Mouse (Mus musculus) ES-E14 (cell line): ENCODE measurements around the gene Dhx8. TPM values are rescaled to one million over a fixed set of nuclear protein-coding genes. Genes with fewer than 3 reads are reported as not detected.

ENCODE experiments used
- DNase-seq: peaks from one replicate; pipeline ENCODE4 v3.0.0-alpha.2; 2013; ENCODE audit warnings: low read depth, low spot score
- H3K27ac ChIP-seq: 2 replicates; pipeline ENCODE4 v1.5.1; 2012; ENCODE audit warnings: low read depth, mild to moderate bottlenecking, low read length, moderate library complexity, mixed read lengths; ENCODE audit not compliant: poor library complexity, insufficient read depth, severe bottlenecking
- H3K36me3 ChIP-seq: 2 replicates; pipeline ENCODE4 v1.6.1; 2012; ENCODE audit warnings: mild to moderate bottlenecking, low read length, moderate library complexity, mixed read lengths; ENCODE audit not compliant: control insufficient read depth, poor library complexity, insufficient read depth, severe bottlenecking
- H3K4me1 ChIP-seq, 2 experiments: fragments of 150-350 bp in 1 of 2; sonication (generic) in 1 of 2; 2 replicates each; pipeline ENCODE4 v1.6.1; 2012; ENCODE audit warnings: low read length in 2 of 2, mild to moderate bottlenecking in 1 of 2, mixed read lengths in 1 of 2; ENCODE audit not compliant: control insufficient read depth in 2 of 2, insufficient read depth in 2 of 2, poor library complexity in 1 of 2
- H3K4me3 ChIP-seq, 2 experiments: fragments of 150-350 bp in 1 of 2; sonication (generic) in 1 of 2; 2 replicates each; pipeline ENCODE4 v1.5.1; 2012; ENCODE audit warnings: low read length in 2 of 2, low read depth in 1 of 2, mild to moderate bottlenecking in 1 of 2, mixed read lengths in 1 of 2; ENCODE audit not compliant: insufficient read depth in 1 of 2, poor library complexity in 1 of 2, severe bottlenecking in 1 of 2
- H3K9ac ChIP-seq: 2 replicates; pipeline ENCODE4 v1.6.1; 2012; ENCODE audit warnings: low read depth, mild to moderate bottlenecking, low read length, mixed read lengths; ENCODE audit not compliant: poor library complexity, insufficient read depth, severe bottlenecking
- H3K9me3 ChIP-seq: fragments of 150-350 bp; sonication (generic); 2 replicates; pipeline ENCODE4 v1.6.1; 2012; ENCODE audit warnings: low read depth, mild to moderate bottlenecking, low read length; ENCODE audit not compliant: control insufficient read depth, insufficient read depth
- CHD2 ChIP-seq: IDR thresholded peaks from 2 replicates; pipeline ENCODE4 v1.6.1; 2014; ENCODE audit warnings: mild to moderate bottlenecking, low read depth, low read length, inconsistent platforms
- HCFC1 ChIP-seq: IDR thresholded peaks from 2 replicates; pipeline ENCODE4 v1.6.1; 2012; ENCODE audit warnings: low read length, inconsistent platforms, borderline replicate concordance; ENCODE audit not compliant: insufficient read depth
- MAFK ChIP-seq: IDR thresholded peaks from 2 replicates; pipeline ENCODE4 v1.6.1; 2014; ENCODE audit warnings: mild to moderate bottlenecking, low read depth, low read length, inconsistent platforms; ENCODE audit not compliant: insufficient read depth
- ZC3H11A ChIP-seq: IDR thresholded peaks from 2 replicates; pipeline ENCODE4 v1.6.1; 2012; ENCODE audit warnings: low read depth, mild to moderate bottlenecking, inconsistent platforms, low read length, borderline replicate concordance
- ZNF384 ChIP-seq: IDR thresholded peaks from 2 replicates; pipeline ENCODE4 v1.6.1; 2012; ENCODE audit warnings: low read depth, low read length, inconsistent platforms
- in situ Hi-C, 2 experiments: fragments of 600-800 bp; cut with MboI; formaldehyde crosslinking; loops; one replicate each; pipeline ENCODE4 v1.15.1; 2025; ENCODE audit warnings: low sequenced_read_pairs in 2 of 2, inconsistent platforms in 1 of 2; ENCODE audit not compliant: unreplicated experiment in 2 of 2
- total RNA-seq: library from RNA; depleted of rRNA; stranded (reverse); fragments of 300-350 nt; gene quantifications from 2 replicates; pipeline ENCODE4 v1.2.3, GENCODE M21; 2012

The Dhx8 gene
- total RNA-seq, 1 experiment: 51.7 TPM

DNA sequence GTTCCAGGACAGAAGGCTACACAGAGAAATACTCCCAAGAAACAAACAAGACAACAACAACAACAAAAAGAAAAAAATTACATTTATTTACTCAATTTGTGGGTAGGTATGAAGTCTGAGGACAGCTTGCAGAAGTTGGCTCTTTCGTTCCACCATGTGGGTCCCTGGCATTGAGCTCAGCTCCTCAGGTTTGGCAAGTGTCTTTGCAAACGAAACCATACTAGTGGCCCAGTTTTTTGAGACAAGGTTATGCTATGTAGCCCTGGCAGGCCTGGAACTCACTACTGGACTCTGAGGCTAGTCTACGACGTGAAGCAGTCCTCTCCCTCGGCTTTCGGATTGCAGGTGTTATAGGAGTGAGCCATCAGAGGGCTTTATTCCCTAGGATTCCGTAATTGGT, 32.7 kb upstream of the Dhx8 start:
- in situ Hi-C loops: no loop called here
- Histone ChIP-seq H3K4me1 (peaks cover 2 to 14% of the 10 kb centered on the region in 2 experiments; a peak in 1 of 4 replicates), H3K4me3 (no peak overlapping the region), H3K27ac (no peak overlapping the region), H3K9me3 (no peaks in the 10 kb centered on the region), H3K36me3 (no peaks in the 10 kb centered on the region), H3K9ac (no peak overlapping the region)
- DNase-seq: no peak
- no peak for TF ChIP-seq CHD2
- TF ChIP-seq MAFK: no peak
- no peak for TF ChIP-seq ZNF384
- TF ChIP-seq HCFC1: no peak
- TF ChIP-seq ZC3H11A: no peak

DNA sequence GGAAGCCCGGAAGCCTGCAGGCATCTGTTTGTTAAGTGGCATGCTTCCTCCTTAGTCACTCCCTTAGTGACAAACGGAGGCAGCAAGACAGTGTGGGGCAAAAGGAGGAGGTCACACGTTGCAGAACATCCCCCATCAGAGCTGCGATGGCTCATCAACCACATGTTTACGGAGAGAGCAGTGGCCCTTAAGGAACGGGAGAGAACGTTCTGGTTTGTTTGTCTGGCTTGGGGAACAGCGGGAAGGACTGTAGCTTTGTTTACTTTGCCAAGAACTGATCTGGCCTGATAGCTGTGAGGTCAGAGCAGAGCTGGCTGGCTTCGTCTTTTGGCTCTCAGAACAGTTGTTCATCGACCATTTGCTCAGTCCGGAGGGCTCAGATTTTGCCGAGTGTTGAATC, 32.3 kb upstream of the Dhx8 start:
- DNase-seq: no peak
- in situ Hi-C loops: no loop called here
- Histone ChIP-seq H3K4me3 (no peak overlapping the region), H3K4me1 (peaks cover 2 to 11% of the 10 kb centered on the region in 2 experiments; a peak in 1 of 4 replicates), H3K9ac (no peak overlapping the region), H3K27ac (no peak overlapping the region), H3K36me3 (no peaks in the 10 kb centered on the region), H3K9me3 (no peaks in the 10 kb centered on the region)
- TF ChIP-seq HCFC1: no peak
- no peak for TF ChIP-seq CHD2
- no peak for TF ChIP-seq ZC3H11A
- no peak for TF ChIP-seq ZNF384
- no peak for TF ChIP-seq MAFK

DNA sequence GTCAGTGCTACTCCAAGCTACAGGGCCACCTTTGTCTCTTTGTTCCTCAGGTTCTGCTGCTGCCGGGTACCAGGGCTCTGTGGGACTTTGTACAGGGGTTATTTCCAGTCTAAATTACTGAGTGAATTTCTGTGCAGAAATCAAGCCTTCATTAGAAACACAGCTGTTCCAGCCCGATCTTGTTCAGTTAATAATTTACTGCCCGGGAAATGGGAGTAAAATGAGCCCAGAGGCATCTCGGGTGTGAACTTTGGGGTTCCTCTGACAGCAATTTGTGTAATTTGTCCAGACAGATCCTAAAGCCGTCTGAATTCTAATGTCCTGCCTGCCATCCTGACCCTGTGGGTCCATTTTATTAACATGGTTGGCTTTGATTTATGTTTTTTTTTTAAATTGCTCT, 28.6 kb upstream of the Dhx8 start:
- in situ Hi-C loops: no loop called here
- no peak for TF ChIP-seq MAFK
- TF ChIP-seq ZNF384: no peak
- TF ChIP-seq CHD2: no peak
- TF ChIP-seq ZC3H11A: no peak
- TF ChIP-seq HCFC1: no peak
- Histone ChIP-seq H3K27ac (no peak overlapping the region), H3K9me3 (no peaks in the 10 kb centered on the region), H3K4me1 (peaks cover 0 to 19% of the 10 kb centered on the region in 2 experiments; a peak in 2 of 4 replicates), H3K36me3 (no peaks in the 10 kb centered on the region), H3K9ac (no peak overlapping the region), H3K4me3 (no peak overlapping the region)
- DNase-seq: no peak

DNA sequence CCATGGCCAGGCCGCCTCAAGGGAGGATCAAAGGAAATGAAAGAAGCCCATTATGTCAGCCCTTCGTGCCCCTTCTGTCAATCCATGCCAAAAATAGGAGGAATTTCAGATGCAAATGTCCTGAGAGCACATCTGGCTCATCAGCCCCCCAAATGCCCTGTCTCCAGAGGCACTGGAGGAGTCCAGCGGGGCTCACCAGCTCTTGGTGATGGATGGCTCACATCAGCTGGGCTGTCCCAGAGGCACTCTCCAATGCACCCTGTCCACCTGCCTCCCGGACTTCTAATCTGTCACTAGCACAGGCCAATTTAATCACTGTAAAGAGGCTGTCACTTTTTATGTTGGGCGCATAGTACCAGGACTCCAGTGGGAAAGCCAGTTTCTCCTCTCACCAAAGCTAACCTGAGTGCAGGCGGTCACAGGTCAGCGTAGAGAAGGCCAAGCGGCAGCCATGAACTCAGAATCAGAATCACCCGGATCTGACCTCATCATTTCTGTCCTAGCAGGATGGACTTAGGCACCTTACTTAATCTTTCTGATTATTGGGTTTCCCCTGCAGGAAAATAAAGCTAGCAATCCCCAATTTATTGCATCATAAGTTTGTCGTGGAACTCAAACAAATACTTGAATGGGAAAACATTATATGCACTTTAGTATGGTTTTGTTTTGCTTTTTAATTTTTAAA, 25.8 kb upstream of the Dhx8 start:
- H3K27ac ChIP-seq: no peak overlapping the region
- H3K9me3 ChIP-seq: no peaks in the 10 kb centered on the region
- H3K4me1 ChIP-seq: peaks cover 0 to 19% of the 10 kb centered on the region in 2 experiments; a peak in 2 of 4 replicates
- H3K36me3 ChIP-seq: no peaks in the 10 kb centered on the region
- no peak overlapping the region for H3K4me3 ChIP-seq
- in situ Hi-C loops: no loop called here
- no peak for DNase-seq
- no peak overlapping the region for H3K9ac ChIP-seq
- TF ChIP-seq HCFC1 (no peak), ZNF384 (no peak), CHD2 (no peak), ZC3H11A (no peak), MAFK (no peak)

DNA sequence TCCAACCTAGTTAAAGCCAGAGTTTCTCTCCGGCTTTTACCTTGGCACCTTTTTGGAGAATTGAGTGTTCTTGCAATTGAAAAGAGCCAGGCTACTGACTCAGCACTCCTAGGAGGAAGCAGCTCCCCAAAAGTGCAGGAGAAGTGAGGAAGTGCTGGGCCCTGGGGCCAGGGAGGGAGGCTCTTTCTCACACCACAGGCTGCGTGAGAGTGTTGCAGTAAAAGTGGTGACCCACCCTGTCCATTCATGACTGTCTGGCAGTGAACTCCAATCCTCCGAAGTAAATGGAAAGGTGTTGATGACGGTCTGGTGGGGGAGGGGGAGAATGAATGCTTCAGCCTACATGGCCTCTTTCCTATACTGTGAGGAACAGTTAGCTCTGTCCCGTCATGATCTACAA, 24.2 kb upstream of the Dhx8 start:
- Histone ChIP-seq H3K9ac (no peak overlapping the region), H3K9me3 (no peaks in the 10 kb centered on the region), H3K27ac (no peak overlapping the region), H3K36me3 (no peaks in the 10 kb centered on the region), H3K4me1 (peaks cover 0 to 19% of the 10 kb centered on the region in 2 experiments; a peak in 2 of 4 replicates), H3K4me3 (no peak overlapping the region)
- in situ Hi-C loops: no loop called here
- no peak for DNase-seq
- TF ChIP-seq CHD2 (no peak), MAFK (0 out of 2 replicates have a peak, but pooled peaks have one; percentile 46)
